In genomic region chr8:70527512-70528181, GRCm38 (mm10) we compare ENCODE assay signal across 8 mouse cellular contexts. TPM values are rescaled to one million over a fixed set of nuclear protein-coding genes. Genes with fewer than 3 reads are reported as not detected.
DNase-seq lines count a peak whose midpoint lies in the region; ATAC-seq lines count a peak whose summit lies in the region.

Gene Fkbp8, plus strand, starts transcription at chr8:70527724.
Gene Kxd1, minus strand, starts transcription at chr8:70527956.

- no peaks in the 10 kb centered on the region for H3K27me3 ChIP-seq in embryonic facial prominence, embryonic 14.5 days (replicated peaks; ENCODE audit: control insufficient read depth, insufficient read depth, low read length)
- no peaks in the 10 kb centered on the region for H3K27me3 ChIP-seq in kidney, embryonic 14.5 days (ENCODE audit: control insufficient read depth, insufficient read depth, low read length)
- H3K27me3 ChIP-seq in limb, embryonic 15.5 days, result no peaks in the 10 kb centered on the region

- peaks cover 33% of the 10 kb centered on the region for H3K36me3 ChIP-seq in embryonic facial prominence, embryonic 14.5 days (ENCODE audit: control insufficient read depth, insufficient read depth, low read length)
- H3K36me3 ChIP-seq in kidney, embryonic 14.5 days (ENCODE audit: control insufficient read depth, insufficient read depth, low read length), result peaks cover 30% of the 10 kb centered on the region
- H3K36me3 ChIP-seq in limb, embryonic 15.5 days, result peaks cover 34% of the 10 kb centered on the region

- H3K9me3 ChIP-seq in embryonic facial prominence, embryonic 14.5 days (ENCODE audit: control insufficient read depth, low read length), result no peaks in the 10 kb centered on the region
- H3K9me3 ChIP-seq in kidney, embryonic 14.5 days (ENCODE audit: control insufficient read depth, low read length), result no peaks in the 10 kb centered on the region
- H3K9me3 ChIP-seq in limb, embryonic 15.5 days, result no peaks in the 10 kb centered on the region

- under 1% methylated on average over 25 of the region's 61 CpGs for WGBS in embryonic facial prominence, embryonic 14.5 days
- WGBS in kidney, embryonic 14.5 days, result under 1% methylated on average over 49 of the region's 61 CpGs
- WGBS in limb, embryonic 15.5 days, result 1% methylated on average over 50 of the region's 61 CpGs

- H3K4me1 ChIP-seq in embryonic facial prominence, embryonic 14.5 days (ENCODE audit: control insufficient read depth, insufficient read depth, low read length), result peaks cover 18% of the 10 kb centered on the region
- peaks cover 17% of the 10 kb centered on the region for H3K4me1 ChIP-seq in kidney, embryonic 14.5 days (ENCODE audit: control insufficient read depth, insufficient read depth, low read length)
- H3K4me1 ChIP-seq in limb, embryonic 15.5 days, result peaks cover 29% of the 10 kb centered on the region

- H3K4me2 ChIP-seq in embryonic facial prominence, embryonic 14.5 days (ENCODE audit: low read depth, low read length), result peak within 1 kb of the TSS; percentile 88
- peak within 1 kb of the TSS; percentile 58 for H3K4me2 ChIP-seq in kidney, embryonic 14.5 days (replicated peaks; ENCODE audit: low read depth, low read length)
- H3K4me2 ChIP-seq in limb, embryonic 15.5 days, result peak within 1 kb of the TSS; percentile 66

- H3K9ac ChIP-seq in embryonic facial prominence, embryonic 14.5 days (ENCODE audit: low read depth, low read length), result peak within 1 kb of the TSS; percentile 91
- peak within 1 kb of the TSS; percentile 94 for H3K9ac ChIP-seq in kidney, embryonic 14.5 days (ENCODE audit: low read depth, low read length)
- peak within 1 kb of the TSS; percentile 93 for H3K9ac ChIP-seq in limb, embryonic 15.5 days

- peak within 1 kb of the TSS; percentile 77 for H3K27ac ChIP-seq in embryonic facial prominence, embryonic 14.5 days (replicated peaks; ENCODE audit: low read depth, low read length)
- H3K27ac ChIP-seq in kidney, embryonic 14.5 days (ENCODE audit: low read depth, low read length), result peak within 1 kb of the TSS; percentile 73
- peak within 1 kb of the TSS; percentile 90 for H3K27ac ChIP-seq in limb, embryonic 15.5 days

- peak within 1 kb of the TSS; percentile 67 for H3K4me3 ChIP-seq in embryonic facial prominence, embryonic 14.5 days (ENCODE audit: low read depth, low read length)
- peak within 1 kb of the TSS; percentile 76 for H3K4me3 ChIP-seq in kidney, embryonic 14.5 days (ENCODE audit: low read length)
- peak within 1 kb of the TSS; percentile 83 for H3K4me3 ChIP-seq in limb, embryonic 15.5 days

- ATAC-seq in embryonic facial prominence, embryonic 14.5 days (ENCODE audit: low read depth), result peak; percentile 96
- ATAC-seq in kidney, embryonic 14.5 days (ENCODE audit: low FRiP score, low TSS enrichment), result peak; percentile 92
- peak; percentile 88 for ATAC-seq in limb, embryonic 15.5 days (ENCODE audit: insufficient number of reproducible peaks, low FRiP score, low TSS enrichment, low read depth)

- peak; percentile 94 for DNase-seq in 3T3-L1 (ENCODE audit: low read depth, low spot score)
- DNase-seq in adrenal gland, postnatal 4 days (ENCODE audit: low spot score in 2 of 2), result peak; percentile 95 to 99
- peak; percentile 97 for DNase-seq in embryonic facial prominence, embryonic 14.5 days (ENCODE audit: low spot score)
- peak; percentile 98 for DNase-seq in heart, adult 8-10 months (ENCODE audit: low spot score)
- peak; percentile 77 to 91 for DNase-seq in monocyte, adult 2 months (ENCODE audit: low read depth in 1 of 2, low spot score in 2 of 2)
- peak; percentile 95 to 96 for DNase-seq in spleen, postnatal 36 days (ENCODE audit: low spot score in 2 of 2)

RNA-seq across cellular contexts. Expression of gene Fkbp8, which starts in this region (rescaled TPM):
- 100 to 1,000 TPM; 315 to 322 TPM for total RNA-seq in adrenal gland, postnatal 4 days (2021)
- 202 and 234 TPM in 2 replicates for polyA plus RNA-seq in embryonic facial prominence, embryonic 14.5 days (2014; fragmentation: Nextera tagmentation; extraction: Ambion mirVana)
- 100 to 1,000 TPM; 135 to 145 (median 137) TPM for total RNA-seq in heart, adult 8-10 months (2022)
- 252 and 291 TPM in 2 replicates for polyA plus RNA-seq in kidney, embryonic 14.5 days (2014; fragmentation: Nextera tagmentation; extraction: Ambion mirVana)
- 274 and 278 TPM in 2 replicates for polyA plus RNA-seq in limb, embryonic 15.5 days (2015; fragmentation: Nextera tagmentation; extraction: Ambion mirVana)

RNA-seq across cellular contexts. Expression of gene Kxd1, which starts in this region (rescaled TPM):
- 10 to 100 TPM; 80.4 to 80.5 TPM for total RNA-seq in adrenal gland, postnatal 4 days (2021)
- 51.0 and 59.8 TPM in 2 replicates for polyA plus RNA-seq in embryonic facial prominence, embryonic 14.5 days (2014; fragmentation: Nextera tagmentation; extraction: Ambion mirVana)
- total RNA-seq in heart, adult 8-10 months (2022), result 100 to 1,000 TPM in 3 of 4 experiments, 10 to 100 TPM in 1; 97.9 to 114 (median 103) TPM
- polyA plus RNA-seq in kidney, embryonic 14.5 days (2014; fragmentation: Nextera tagmentation; extraction: Ambion mirVana), result 70.0 and 70.9 TPM in 2 replicates
- 53.8 and 55.1 TPM in 2 replicates for polyA plus RNA-seq in limb, embryonic 15.5 days (2015; fragmentation: Nextera tagmentation; extraction: Ambion mirVana)

Comparison
In these comparisons a context has a peak if more than half of its experiments do, and no peak if none do; other contexts are left out.
1. Peak in every context shown above with its lines: DNase-seq, ATAC-seq, H3K4me3 ChIP-seq and H3K27ac ChIP-seq.